Comparison of ENCODE assay signal across 8 mouse cellular contexts in the genomic region with DNA sequence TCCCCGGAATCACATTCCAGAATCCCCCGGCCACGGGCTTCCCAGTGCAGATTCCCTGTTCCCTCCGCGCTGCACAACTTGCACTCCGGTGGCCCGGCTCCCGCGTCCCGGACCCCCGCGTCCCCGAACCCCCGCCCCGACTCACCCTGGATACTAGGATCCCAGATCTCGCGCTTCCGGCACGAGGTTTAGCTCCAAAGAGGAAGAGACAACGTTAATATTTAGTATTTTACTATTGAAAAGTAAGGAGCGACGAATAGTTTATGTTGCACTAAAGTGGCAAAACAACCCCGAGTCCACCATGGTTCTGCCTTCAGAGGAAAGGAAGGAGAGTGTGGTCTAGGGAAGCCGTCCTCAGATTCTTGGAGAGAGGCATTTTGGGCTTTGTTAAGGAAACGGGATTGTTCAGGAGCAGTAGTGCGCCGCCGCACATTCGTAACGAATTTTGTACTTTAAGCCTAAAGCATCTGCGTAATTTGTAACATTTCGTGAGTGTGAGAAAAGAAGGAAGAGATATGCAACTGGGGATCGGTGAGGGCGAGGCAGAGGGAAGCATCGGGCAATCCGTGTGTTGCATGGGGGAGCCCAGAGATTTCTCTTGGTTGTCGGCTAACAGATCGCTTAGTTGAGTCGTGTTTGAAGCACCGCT. TPM values are rescaled to one million over a fixed set of nuclear protein-coding genes. Genes with fewer than 3 reads are reported as not detected.
DNase-seq lines count a peak whose midpoint lies in the region; ATAC-seq and TF ChIP-seq lines count a peak whose summit lies in the region.

No protein-coding gene starts in this region.

- H3K36me3 ChIP-seq in kidney, embryonic 15.5 days: no peaks in the 10 kb centered on the region
- H3K36me3 ChIP-seq in ES-E14 (ENCODE audit: control insufficient read depth, insufficient read depth, low read length, poor library complexity, severe bottlenecking): no peaks in the 10 kb centered on the region
- H3K36me3 ChIP-seq in hindbrain, embryonic 11.5 days (ENCODE audit: control insufficient read depth, insufficient read depth, low read length): no peaks in the 10 kb centered on the region
- H3K36me3 ChIP-seq in lung, postnatal 0 days (ENCODE audit: insufficient read depth, low read length): no peaks in the 10 kb centered on the region

- WGBS in kidney, embryonic 15.5 days: under 1% methylated on average over 40 of the region's 40 CpGs
- WGBS in hindbrain, embryonic 11.5 days: under 1% methylated on average over 40 of the region's 40 CpGs
- 1% methylated on average over 40 of the region's 40 CpGs for WGBS in lung, postnatal 0 days

- ATAC-seq in kidney, embryonic 15.5 days (replicated peaks; ENCODE audit: low FRiP score): peak; percentile 68
- ATAC-seq in hindbrain, embryonic 11.5 days (ENCODE audit: low FRiP score): peak; percentile 72
- peak; percentile 47 for ATAC-seq in lung, postnatal 0 days

- peaks cover 20% of the 10 kb centered on the region for H3K4me1 ChIP-seq in kidney, embryonic 15.5 days
- H3K4me1 ChIP-seq in ES-E14 (ENCODE audit: control insufficient read depth in 2 of 2, insufficient read depth in 2 of 2, low read length in 2 of 2, poor library complexity in 1 of 2): peaks cover 7% of the 10 kb centered on the region in 2 experiments; a peak in 2 of 4 replicates
- no peaks in the 10 kb centered on the region for H3K4me1 ChIP-seq in hindbrain, embryonic 11.5 days (replicated peaks; ENCODE audit: control insufficient read depth, insufficient read depth, low read length)
- peaks cover 5% of the 10 kb centered on the region; the same call in 1 of the 2 replicates for H3K4me1 ChIP-seq in lung, postnatal 0 days (ENCODE audit: insufficient read depth, low read depth, low read length)

- H3K27me3 ChIP-seq in kidney, embryonic 15.5 days: no peaks in the 10 kb centered on the region
- no peaks in the 10 kb centered on the region for H3K27me3 ChIP-seq in hindbrain, embryonic 11.5 days (ENCODE audit: control insufficient read depth, insufficient read depth, low read length)
- no peaks in the 10 kb centered on the region for H3K27me3 ChIP-seq in lung, postnatal 0 days (replicated peaks; ENCODE audit: insufficient read depth, low read length)

- no peak for TF ChIP-seq EP300 in lung, postnatal 0 days (IDR thresholded peaks at IDR 0.05)

- H3K27ac ChIP-seq in kidney, embryonic 15.5 days: peak overlapping the region; percentile 98
- H3K27ac ChIP-seq in ES-E14 (ENCODE audit: insufficient read depth, low read depth, low read length, poor library complexity, severe bottlenecking): peak overlapping the region; percentile 82
- peak overlapping the region; percentile 86 for H3K27ac ChIP-seq in hindbrain, embryonic 11.5 days (ENCODE audit: low read depth, low read length)
- H3K27ac ChIP-seq in lung, postnatal 0 days (ENCODE audit: low read length): peak overlapping the region; percentile 97

- DNase-seq in kidney, adult 11 months: no peak
- DNase-seq in ES-E14 (ENCODE audit: low read depth, low spot score): no peak
- peak; percentile 16 for DNase-seq in c-Kit-positive CD71-positive TER-119-negative erythroid progenitor cells, embryonic 14.5 days (ENCODE audit: low read depth)
- DNase-seq in hindbrain, embryonic 11.5 days (ENCODE audit: low spot score): no peak
- DNase-seq in lung, postnatal 0 days (ENCODE audit: low spot score): peak; percentile 37
- peak; percentile 65 for DNase-seq in right cerebral cortex, postnatal 4 days
- DNase-seq in gastrocnemius, postnatal 4 days (ENCODE audit: low spot score in 2 of 2): no peak

- in situ Hi-C loops in ES-E14 (cut with MboI; ENCODE audit: low sequenced_read_pairs in 2 of 2, unreplicated experiment in 2 of 2): no loop called here

- H3K9ac ChIP-seq in kidney, embryonic 15.5 days: peak overlapping the region; percentile 95
- H3K9ac ChIP-seq in ES-E14 (ENCODE audit: insufficient read depth, low read depth, low read length, poor library complexity, severe bottlenecking): peak overlapping the region; percentile 93
- H3K9ac ChIP-seq in hindbrain, embryonic 11.5 days (ENCODE audit: low read depth, low read length): peak overlapping the region; percentile 88
- peak overlapping the region; percentile 98 for H3K9ac ChIP-seq in lung, postnatal 0 days (replicated peaks; ENCODE audit: low read depth)

- H3K4me3 ChIP-seq in kidney, embryonic 15.5 days (replicated peaks): peak overlapping the region; percentile 97
- H3K4me3 ChIP-seq in ES-E14 (ENCODE audit: insufficient read depth in 1 of 2, low read depth in 1 of 2, low read length in 2 of 2, poor library complexity in 1 of 2, severe bottlenecking in 1 of 2): peak overlapping the region; percentile 92 to 95
- peak overlapping the region; percentile 84 for H3K4me3 ChIP-seq in hindbrain, embryonic 11.5 days (ENCODE audit: low read depth, low read length)
- peak overlapping the region; percentile 72 for H3K4me3 ChIP-seq in lung, postnatal 0 days (ENCODE audit: low read depth, low read length)

- H3K4me2 ChIP-seq in kidney, embryonic 15.5 days: peak overlapping the region; percentile 77
- peak overlapping the region; percentile 46 for H3K4me2 ChIP-seq in hindbrain, embryonic 11.5 days (replicated peaks; ENCODE audit: low read depth, low read length)
- H3K4me2 ChIP-seq in lung, postnatal 0 days (replicated peaks; ENCODE audit: low read depth, low read length): peak overlapping the region; percentile 87

- TF ChIP-seq CTCF in lung, postnatal 0 days (IDR thresholded peaks at IDR 0.05): no peak

- H3K9me3 ChIP-seq in kidney, embryonic 15.5 days (replicated peaks): no peaks in the 10 kb centered on the region
- no peaks in the 10 kb centered on the region for H3K9me3 ChIP-seq in ES-E14 (ENCODE audit: control insufficient read depth, insufficient read depth, low read depth, low read length)
- no peaks in the 10 kb centered on the region for H3K9me3 ChIP-seq in hindbrain, embryonic 11.5 days (ENCODE audit: control insufficient read depth, low read length)
- H3K9me3 ChIP-seq in lung, postnatal 0 days (ENCODE audit: low read length): no peaks in the 10 kb centered on the region

TF ChIP-seq in ES-E14, 5 proteins besides CTCF, POLR2A, EP300 and RAD21:
- TF ChIP-seq CHD2 (IDR thresholded peaks at IDR 0.05; ENCODE audit: low read depth, low read length) (0 out of 2 replicates have a peak, but pooled peaks have one; percentile 34), HCFC1 (IDR thresholded peaks at IDR 0.05; ENCODE audit: borderline replicate concordance, insufficient read depth, low read length) (no peak)

RNA-seq across cellular contexts. Expression of gene Cyfip1, which starts 1.1 kb away (rescaled TPM):
- 106 and 112 TPM in 2 replicates for polyA plus RNA-seq in kidney, embryonic 15.5 days (2015; fragmentation: Nextera tagmentation; extraction: Ambion mirVana)
- total RNA-seq in ES-E14 (2012; rRNA removed): 55.0 and 59.8 TPM in 2 replicates
- polyA plus RNA-seq in hindbrain, embryonic 11.5 days (2014; fragmentation: Nextera tagmentation; extraction: Ambion mirVana): 80.7 and 80.9 TPM in 2 replicates
- 81.4 and 90.7 TPM in 2 replicates for polyA plus RNA-seq in lung, postnatal 0 days (2015; fragmentation: Nextera tagmentation; extraction: Ambion mirVana)
- 10 to 100 TPM; 53.7 to 56.1 TPM for total RNA-seq in gastrocnemius, postnatal 4 days (2021)

RNA-seq across cellular contexts. Expression of gene Tubgcp5, which starts 48.7 kb away (rescaled TPM):
- polyA plus RNA-seq in kidney, embryonic 15.5 days (2015; fragmentation: Nextera tagmentation; extraction: Ambion mirVana): 30.7 and 34.1 TPM in 2 replicates
- total RNA-seq in ES-E14 (2012; rRNA removed): 21.6 and 25.7 TPM in 2 replicates
- 30.5 and 34.8 TPM in 2 replicates for polyA plus RNA-seq in hindbrain, embryonic 11.5 days (2014; fragmentation: Nextera tagmentation; extraction: Ambion mirVana)
- 13.0 and 13.7 TPM in 2 replicates for polyA plus RNA-seq in lung, postnatal 0 days (2015; fragmentation: Nextera tagmentation; extraction: Ambion mirVana)
- 10 to 100 TPM; 16.3 to 18.6 TPM for total RNA-seq in gastrocnemius, postnatal 4 days (2021)

Comparison
In these comparisons a context has a peak if more than half of its experiments do, and no peak if none do; other contexts are left out.
1. DNase-seq: peak in c-Kit-positive CD71-positive TER-119-negative erythroid progenitor cells, embryonic 14.5 days (single experiment), lung, postnatal 0 days (single experiment) and right cerebral cortex, postnatal 4 days (single experiment); none in kidney, adult 11 months (single experiment), ES-E14 (single experiment), hindbrain, embryonic 11.5 days (single experiment) and gastrocnemius, postnatal 4 days (0 of 2).
2. Peak in every context shown above with its lines, with median percentiles within 50 percentile points of each other: ATAC-seq, H3K27ac ChIP-seq, H3K4me2 ChIP-seq, H3K4me3 ChIP-seq and H3K9ac ChIP-seq.